Comparison of ENCODE assay signal across 16 mouse cellular contexts in genomic region chr11:67229946-67230345, GRCm38 (mm10). TPM values are rescaled to one million over a fixed set of nuclear protein-coding genes. Genes with fewer than 3 reads are reported as not detected.
DNase-seq lines count a peak whose midpoint lies in the region; ATAC-seq and TF ChIP-seq lines count a peak whose summit lies in the region.
"Had no signal": no experiment of that assay in that cellular context is flagged by ENCODE, and none has a peak within 500 bp of the region (broad histone marks: within the 10 kb centered on the region; RNA-seq: fewer than 3 reads in every experiment).

No protein-coding gene starts in this region.

- H3K36me3 ChIP-seq in heart, embryonic 11.5 days (ENCODE audit: control insufficient read depth, insufficient read depth, low read length), result no peaks in the 10 kb centered on the region
- H3K36me3 ChIP-seq in midbrain, postnatal 0 days (ENCODE audit: insufficient read depth, low read length), result no peaks in the 10 kb centered on the region
- H3K36me3 ChIP-seq: intestine, embryonic 15.5 days; lung, embryonic 15.5 days had no signal

- H3K4me3 ChIP-seq in heart, embryonic 11.5 days (ENCODE audit: low read depth, low read length), result no peak overlapping the region
- H3K4me3 ChIP-seq in cortical plate, adult 2 months (ENCODE audit: insufficient read depth, low read length), result no peak overlapping the region
- no peak overlapping the region for H3K4me3 ChIP-seq in midbrain, postnatal 0 days (ENCODE audit: low read depth, low read length)
- H3K4me3 ChIP-seq: intestine, embryonic 15.5 days; lung, embryonic 15.5 days had no signal

- no peaks in the 10 kb centered on the region for H3K4me1 ChIP-seq in heart, embryonic 11.5 days (ENCODE audit: control insufficient read depth, insufficient read depth, low read length)
- H3K4me1 ChIP-seq in cortical plate, adult 2 months (ENCODE audit: control insufficient read depth, insufficient read depth, low read length), result peaks cover 7% of the 10 kb centered on the region; the same call in 1 of the 2 replicates
- H3K4me1 ChIP-seq in midbrain, postnatal 0 days (ENCODE audit: insufficient read depth, low read length), result no peaks in the 10 kb centered on the region
- H3K4me1 ChIP-seq: intestine, embryonic 15.5 days; lung, embryonic 15.5 days had no signal

- DNase-seq in heart, adult 8-10 months (ENCODE audit: low spot score), result peak; percentile 23
- DNase-seq in adipocyte (ENCODE audit: low spot score), result peak; percentile 81
- peak; percentile 41 for DNase-seq in lung, postnatal 10 days
- no peak for DNase-seq in frontal cortex, postnatal 14 days (ENCODE audit: low spot score in 2 of 2)
- no peak for DNase-seq in midbrain, postnatal 0 days (ENCODE audit: low spot score)
- DNase-seq: right cerebral cortex, postnatal 4 days; thymus, postnatal 14 days had no signal

- H3K4me2 ChIP-seq in heart, embryonic 11.5 days, result no peak overlapping the region
- no peak overlapping the region for H3K4me2 ChIP-seq in midbrain, postnatal 0 days (ENCODE audit: low read depth, low read length, poor library complexity, severe bottlenecking)
- H3K4me2 ChIP-seq: intestine, embryonic 15.5 days; lung, embryonic 15.5 days; midbrain, embryonic 11.5 days had no signal

- no peaks in the 10 kb centered on the region for H3K9me3 ChIP-seq in heart, embryonic 11.5 days (replicated peaks; ENCODE audit: control insufficient read depth, low read length)
- no peaks in the 10 kb centered on the region for H3K9me3 ChIP-seq in midbrain, postnatal 0 days (ENCODE audit: low read length)
- H3K9me3 ChIP-seq: intestine, embryonic 15.5 days; lung, embryonic 15.5 days had no signal

- no peak overlapping the region for H3K27ac ChIP-seq in heart, embryonic 11.5 days (ENCODE audit: low read depth, low read length)
- peak overlapping the region; percentile 59; the same call in 1 of the 2 replicates for H3K27ac ChIP-seq in cortical plate, adult 2 months (ENCODE audit: insufficient read depth, low read length)
- H3K27ac ChIP-seq in midbrain, postnatal 0 days (ENCODE audit: low read depth, low read length), result no peak overlapping the region
- H3K27ac ChIP-seq: intestine, embryonic 15.5 days; kidney, postnatal 0 days; lung, embryonic 15.5 days had no signal

- no peak for ATAC-seq in heart, embryonic 11.5 days (replicated peaks; ENCODE audit: insufficient number of reproducible peaks, low FRiP score, low TSS enrichment)
- no peak for ATAC-seq in midbrain, postnatal 0 days (ENCODE audit: low FRiP score)
- ATAC-seq: activated CD4-positive, CD25-positive, alpha-beta regulatory T cell, adult 4 months; forebrain, embryonic 16.5 days; intestine, embryonic 15.5 days had no signal

- TF ChIP-seq CTCF in cortical plate, adult 2 months (IDR thresholded peaks at IDR 0.05; ENCODE audit: extremely low read depth, insufficient read depth, low read length), result no peak
- no peak for TF ChIP-seq CTCF in midbrain, postnatal 0 days (IDR thresholded peaks at IDR 0.05)

- H3K27me3 ChIP-seq in heart, embryonic 11.5 days (ENCODE audit: control insufficient read depth, insufficient read depth, low read length), result no peaks in the 10 kb centered on the region
- H3K27me3 ChIP-seq in midbrain, postnatal 0 days (ENCODE audit: insufficient read depth, low read length), result no peaks in the 10 kb centered on the region
- H3K27me3 ChIP-seq: intestine, embryonic 15.5 days; lung, embryonic 15.5 days had no signal

- no peak for TF ChIP-seq POLR2A in cortical plate, adult 2 months (IDR thresholded peaks at IDR 0.05; ENCODE audit: extremely low read depth, insufficient read depth, low read length)

- no peak overlapping the region for H3K9ac ChIP-seq in heart, embryonic 11.5 days (ENCODE audit: low read depth, low read length)
- no peak overlapping the region for H3K9ac ChIP-seq in midbrain, postnatal 0 days (replicated peaks; ENCODE audit: low read length, poor library complexity, severe bottlenecking)
- H3K9ac ChIP-seq: intestine, embryonic 15.5 days; lung, embryonic 15.5 days had no signal

- 83% methylated on average over 2 of the region's 2 CpGs for WGBS in heart, embryonic 11.5 days (ENCODE audit: insufficient replicate concordance)
- 86% methylated on average over 2 of the region's 2 CpGs for WGBS in midbrain, postnatal 0 days

RNA-seq across cellular contexts. Expression of gene Myh4, which starts 7.9 kb away (rescaled TPM):
- 10 to 100 TPM in 1 of 4 experiments, 1 to 10 TPM in 3; 5.6 to 10.3 (median 7.0) TPM for total RNA-seq in heart, adult 8-10 months (2022)
- polyA plus RNA-seq in heart, embryonic 11.5 days (2014; fragmentation: Nextera tagmentation; extraction: Ambion mirVana), result not detected in 2 replicates
- 0.15 and 0.21 TPM in 2 replicates for polyA plus RNA-seq in cortical plate, adult 2 months (2012; rRNA removed)
- total RNA-seq in midbrain, postnatal 0 days (2014; rRNA removed), result 0.11 and 0.19 TPM in 2 replicates
- 0.07 and 0.10 TPM in 2 replicates for polyA plus RNA-seq in midbrain, postnatal 0 days (2015; fragmentation: Nextera tagmentation; extraction: Ambion mirVana)
- polyA plus RNA-seq: hindbrain, embryonic 11.5 days; kidney, postnatal 0 days; midbrain, embryonic 11.5 days had no signal

RNA-seq across cellular contexts. Expression of gene Myh1, which starts 30.1 kb away (rescaled TPM):
- total RNA-seq in heart, adult 8-10 months (2022), result 1 to 10 TPM in 1 of 4 experiments, under 1 TPM in 3; 0.29 to 1.2 (median 0.54) TPM
- 0.11 and 0.13 TPM in 2 replicates for polyA plus RNA-seq in heart, embryonic 11.5 days (2014; fragmentation: Nextera tagmentation; extraction: Ambion mirVana)
- 0.23 and 0.32 TPM in 2 replicates for polyA plus RNA-seq in cortical plate, adult 2 months (2012; rRNA removed)
- 0.11 and 0.19 TPM in 2 replicates for total RNA-seq in midbrain, postnatal 0 days (2014; rRNA removed)
- polyA plus RNA-seq in midbrain, postnatal 0 days (2015; fragmentation: Nextera tagmentation; extraction: Ambion mirVana), result 0.10 and 0.11 TPM in 2 replicates
- polyA plus RNA-seq: activated CD4-positive, CD25-positive, alpha-beta regulatory T cell, adult 4 months; forebrain, embryonic 16.5 days; intestine, embryonic 15.5 days; kidney, postnatal 0 days; midbrain, embryonic 11.5 days had no signal

RNA-seq across cellular contexts. Expression of gene Myh8, which starts 47.0 kb away (rescaled TPM):
- under 1 TPM; 0.08 to 0.16 (median 0.09) TPM for total RNA-seq in heart, adult 8-10 months (2022)
- 0.28 and 0.34 TPM in 2 replicates for polyA plus RNA-seq in heart, embryonic 11.5 days (2014; fragmentation: Nextera tagmentation; extraction: Ambion mirVana)
- 0.06 and 0.17 TPM in 2 replicates for polyA plus RNA-seq in cortical plate, adult 2 months (2012; rRNA removed)
- 1.0 and 3.0 TPM in 2 replicates for total RNA-seq in midbrain, postnatal 0 days (2014; rRNA removed)
- 0.36 and 0.40 TPM in 2 replicates for polyA plus RNA-seq in midbrain, postnatal 0 days (2015; fragmentation: Nextera tagmentation; extraction: Ambion mirVana)
- polyA plus RNA-seq: midbrain, embryonic 11.5 days had no signal

RNA-seq across cellular contexts. Expression of gene Myh2, which starts 59.1 kb away (rescaled TPM):
- total RNA-seq in heart, adult 8-10 months (2022), result under 1 TPM; 0.29 to 0.47 (median 0.35) TPM
- not detected in 2 replicates for polyA plus RNA-seq in heart, embryonic 11.5 days (2014; fragmentation: Nextera tagmentation; extraction: Ambion mirVana)
- 0.44 and 0.47 TPM in 2 replicates for polyA plus RNA-seq in cortical plate, adult 2 months (2012; rRNA removed)
- total RNA-seq in midbrain, postnatal 0 days (2014; rRNA removed), result 0.33 and 0.55 TPM in 2 replicates
- polyA plus RNA-seq in midbrain, postnatal 0 days (2015; fragmentation: Nextera tagmentation; extraction: Ambion mirVana), result 0.15 and 0.20 TPM in 2 replicates
- polyA plus RNA-seq: activated CD4-positive, CD25-positive, alpha-beta regulatory T cell, adult 4 months; hindbrain, embryonic 11.5 days; intestine, embryonic 15.5 days; kidney, postnatal 0 days; lung, embryonic 15.5 days; midbrain, embryonic 11.5 days had no signal

Comparison
In these comparisons a context has a peak if more than half of its experiments do, and no peak if none do; other contexts are left out.
1. DNase-seq: peak in heart, adult 8-10 months (single experiment), adipocyte (single experiment) and lung, postnatal 10 days (single experiment); none in frontal cortex, postnatal 14 days (0 of 2) and midbrain, postnatal 0 days (single experiment).